Mouse (Mus musculus) midbrain, embryonic 16.5 days (tissue): ENCODE results near the gene Snapc3. TPM values are rescaled to one million over a fixed set of nuclear protein-coding genes. Genes with fewer than 3 reads are reported as not detected.

ENCODE experiments used
- polyA plus RNA-seq: library from polyadenylated mRNA; unstranded; fragments of >200 nt; fragmentation: Nextera tagmentation; extraction: Ambion mirVana; gene quantifications from 2 replicates; pipeline ENCODE4 v1.2.1, GENCODE M21; 2015

Gene Snapc3
- polyA plus RNA-seq, 1 experiment from 2014 or later: 64.9 TPM

Other genes with a start within 250 kb of the Snapc3 start
- gene Ttc39b, start 93.5 kb upstream of the Snapc3 start, polyA plus RNA-seq: 5.9 and 7.1 TPM in 2 replicates
- gene Psip1, start 68.7 kb downstream of the Snapc3 start, polyA plus RNA-seq: 284 and 290 TPM in 2 replicates
- gene Ccdc171, start 107.8 kb downstream of the Snapc3 start, polyA plus RNA-seq: 3.5 TPM in 2 replicates